Mouse (Mus musculus) kidney, adult 2 months (tissue): ENCODE results near the gene Naaladl1.

Experiments
- CTCF ChIP-seq: fragments of 200-500 bp; conservative IDR thresholded peaks from 2 replicates; pipeline ENCODE4 v1.5.1; 2011; ENCODE audit warnings: low read depth, mild to moderate bottlenecking, control low read depth, low read length, moderate library complexity, mixed read lengths; ENCODE audit not compliant: insufficient read depth, insufficient read length
- POLR2A ChIP-seq: fragments of 200-500 bp; IDR thresholded peaks from one replicate; pipeline ENCODE4 v1.6.1; 2011; ENCODE audit warnings: low read depth, low read length, control low read depth

- TF ChIP-seq CTCF = no peak
- peak; percentile 72 for TF ChIP-seq POLR2A
Observed at GRCm38 (mm10) chr19:6057313-6058096, 48.1 kb upstream of the Naaladl1 start, which contains the start of the genes Mrpl49 and Fau.
